Mouse (Mus musculus): ENCODE measurements around the gene Abr. TPM values are rescaled to one million over a fixed set of nuclear protein-coding genes. Genes with fewer than 3 reads are reported as not detected.

Gene Abr
- polyA plus RNA-seq, 1 experiment = 158 TPM

DNA sequence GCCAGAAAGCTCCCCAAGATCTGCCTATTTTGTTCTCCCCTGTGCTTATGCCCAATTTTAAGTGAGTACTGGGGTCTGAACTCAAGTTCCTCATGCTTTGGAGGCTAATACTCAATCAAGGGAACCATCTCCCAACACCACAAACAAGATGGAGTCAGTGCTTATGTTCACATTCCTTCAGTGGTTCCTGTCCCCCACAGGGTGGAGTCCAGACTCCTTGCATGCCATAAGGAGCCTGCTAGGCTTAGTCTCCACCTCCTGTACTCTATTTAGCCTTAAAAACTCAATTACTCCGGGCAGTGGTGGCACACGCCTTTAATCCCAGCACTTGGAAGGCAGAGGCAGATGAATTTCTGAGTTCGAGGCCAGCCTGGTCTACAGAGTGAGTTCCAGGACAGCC is 2.8 kb upstream of the Abr start:
- peaks cover 33% of the 10 kb centered on the region for H3K4me1 ChIP-seq (ENCODE audit: control insufficient read depth, insufficient read depth, low read length)
- no peak overlapping the region for H3K4me3 ChIP-seq (ENCODE audit: insufficient read depth, low read length)
- TF ChIP-seq CTCF (IDR thresholded peaks at IDR 0.05; ENCODE audit: low read depth, low read length) (no peak), POLR2A (IDR thresholded peaks at IDR 0.05; ENCODE audit: borderline replicate concordance, low read depth, low read length) (no peak)
- no peak overlapping the region for H3K27ac ChIP-seq (ENCODE audit: insufficient read depth, low read depth, low read length)

DNA sequence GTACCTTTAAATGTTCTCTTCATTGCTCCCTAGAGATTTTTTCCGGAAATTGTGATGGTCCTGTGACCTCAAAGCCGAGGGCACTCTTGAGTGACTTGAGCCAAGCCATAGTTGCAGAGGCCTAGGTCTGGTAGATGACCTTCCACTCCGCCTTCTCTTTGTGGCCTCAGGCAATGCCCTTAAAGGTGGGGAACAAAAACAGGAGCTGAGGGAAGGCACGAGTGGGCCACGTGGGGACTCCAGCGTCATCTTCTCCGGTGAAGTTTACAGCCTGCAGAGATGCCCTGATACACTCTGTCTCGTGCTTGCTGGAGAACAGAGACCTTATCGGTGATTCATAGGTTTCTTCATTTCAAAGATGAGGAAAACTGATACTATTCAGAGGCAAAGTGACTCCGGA is 2.0 kb upstream of the Abr start:
- Histone ChIP-seq H3K27ac (ENCODE audit: insufficient read depth, low read depth, low read length) (no peak overlapping the region), H3K4me1 (ENCODE audit: control insufficient read depth, insufficient read depth, low read length) (peaks cover 35% of the 10 kb centered on the region), H3K4me3 (ENCODE audit: insufficient read depth, low read length) (no peak overlapping the region)
- TF ChIP-seq POLR2A (IDR thresholded peaks at IDR 0.05; ENCODE audit: borderline replicate concordance, low read depth, low read length) (no peak), CTCF (IDR thresholded peaks at IDR 0.05; ENCODE audit: low read depth, low read length) (no peak)

- 0 out of 2 replicates have a peak, but pooled peaks have one; percentile 6 for TF ChIP-seq POLR2A (IDR thresholded peaks at IDR 0.05; ENCODE audit: borderline replicate concordance, low read depth, low read length)
- TF ChIP-seq CTCF (IDR thresholded peaks at IDR 0.05; ENCODE audit: low read depth, low read length) = no peak
- Histone ChIP-seq H3K4me3 (ENCODE audit: insufficient read depth, low read length) (peak overlapping the region; percentile 99), H3K4me1 (ENCODE audit: control insufficient read depth, insufficient read depth, low read length) (peaks cover 33% of the 10 kb centered on the region), H3K27ac (ENCODE audit: insufficient read depth, low read depth, low read length) (peak overlapping the region; percentile 67)
Measured at GRCm38 (mm10) chr11:76623206-76623961, 1.3 kb upstream of the Abr start.

DNA sequence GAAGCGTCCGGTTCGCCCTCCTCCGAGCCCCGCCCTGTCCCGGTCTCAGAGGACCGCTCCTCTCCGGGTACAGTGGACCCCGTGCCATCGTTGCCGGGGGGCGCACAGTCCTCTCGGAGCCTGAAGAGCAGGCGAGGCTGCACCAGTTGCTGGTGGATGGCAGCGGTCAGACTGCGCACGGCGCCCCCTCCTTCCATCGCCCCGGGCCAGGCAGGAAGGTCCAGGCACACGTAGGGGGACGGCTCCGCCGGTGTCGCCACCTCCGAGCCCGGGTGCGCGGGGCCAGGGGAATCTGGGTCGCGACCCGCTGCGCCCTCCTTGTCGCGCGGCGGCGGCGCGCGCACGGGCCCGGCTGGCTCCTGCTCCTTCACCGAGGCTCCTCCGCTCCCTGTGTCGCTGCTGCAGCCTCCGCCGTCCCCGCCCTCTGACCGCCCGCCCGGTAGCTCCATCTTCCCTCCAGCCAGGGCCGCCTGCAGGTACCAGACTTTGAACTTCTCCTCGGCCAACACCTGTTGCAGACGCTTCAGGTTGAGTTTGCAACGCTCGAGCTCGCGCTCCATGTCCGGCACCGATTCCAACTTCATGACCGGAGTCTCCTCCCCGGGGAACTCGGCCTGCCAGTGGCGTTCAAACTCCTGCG is 572 bp upstream of the Abr start:
- Histone ChIP-seq H3K27ac (ENCODE audit: insufficient read depth, low read depth, low read length) (peak overlapping the region; percentile 67), H3K4me1 (ENCODE audit: control insufficient read depth, insufficient read depth, low read length) (peaks cover 36% of the 10 kb centered on the region), H3K4me3 (ENCODE audit: insufficient read depth, low read length) (peak overlapping the region; percentile 99)
- TF ChIP-seq CTCF (IDR thresholded peaks at IDR 0.05; ENCODE audit: low read depth, low read length) (no peak), POLR2A (IDR thresholded peaks at IDR 0.05; ENCODE audit: borderline replicate concordance, low read depth, low read length) (no peak)

DNA sequence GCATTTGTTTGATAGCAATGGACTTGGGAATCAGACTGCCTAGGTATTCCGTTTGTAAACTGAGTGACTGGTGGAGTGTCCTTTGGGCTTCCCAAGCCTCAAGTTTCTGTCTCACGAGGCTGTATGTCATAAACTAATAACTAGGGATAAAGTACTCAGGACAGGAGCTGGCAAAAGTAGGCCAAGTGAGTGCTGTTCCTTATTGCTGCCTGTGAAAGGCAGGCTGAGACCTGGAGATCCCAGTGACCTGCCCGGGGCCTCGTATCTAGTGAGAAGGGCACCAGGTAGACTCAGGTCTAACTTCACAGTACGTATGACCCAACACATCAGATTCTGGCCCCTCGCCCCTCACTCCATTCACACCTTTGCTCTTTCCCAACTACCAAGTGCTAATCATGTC is 4.0 kb downstream of the Abr start:
- H3K4me1 ChIP-seq (ENCODE audit: control insufficient read depth, insufficient read depth, low read length) = peaks cover 58% of the 10 kb centered on the region
- TF ChIP-seq CTCF (IDR thresholded peaks at IDR 0.05; ENCODE audit: low read depth, low read length) (no peak), POLR2A (IDR thresholded peaks at IDR 0.05; ENCODE audit: borderline replicate concordance, low read depth, low read length) (no peak)
- no peak overlapping the region for H3K27ac ChIP-seq (ENCODE audit: insufficient read depth, low read depth, low read length)
- H3K4me3 ChIP-seq (ENCODE audit: insufficient read depth, low read length) = no peak overlapping the region

- no peak overlapping the region for H3K4me3 ChIP-seq (ENCODE audit: insufficient read depth, low read length)
- TF ChIP-seq CTCF (IDR thresholded peaks at IDR 0.05; ENCODE audit: low read depth, low read length) = no peak
- TF ChIP-seq POLR2A (IDR thresholded peaks at IDR 0.05; ENCODE audit: borderline replicate concordance, low read depth, low read length) = no peak
- peaks cover 64% of the 10 kb centered on the region for H3K4me1 ChIP-seq (ENCODE audit: control insufficient read depth, insufficient read depth, low read length)
- H3K27ac ChIP-seq (ENCODE audit: insufficient read depth, low read depth, low read length) = no peak overlapping the region
Measured at GRCm38 (mm10) chr11:76614246-76614645, 7.9 kb downstream of the Abr start.

- Histone ChIP-seq H3K4me3 (ENCODE audit: insufficient read depth, low read length) (peak overlapping the region; percentile 21), H3K4me1 (ENCODE audit: control insufficient read depth, insufficient read depth, low read length) (peaks cover 54% of the 10 kb centered on the region), H3K27ac (ENCODE audit: insufficient read depth, low read depth, low read length) (peak overlapping the region; percentile 13; the same call in 1 of the 2 replicates)
- TF ChIP-seq POLR2A (IDR thresholded peaks at IDR 0.05; ENCODE audit: borderline replicate concordance, low read depth, low read length) = no peak
- no peak for TF ChIP-seq CTCF (IDR thresholded peaks at IDR 0.05; ENCODE audit: low read depth, low read length)
Measured at GRCm38 (mm10) chr11:76612638-76613104, 9.4 kb downstream of the Abr start.

- Histone ChIP-seq H3K4me3 (ENCODE audit: insufficient read depth, low read length) (no peak overlapping the region), H3K4me1 (ENCODE audit: control insufficient read depth, insufficient read depth, low read length) (peaks cover 54% of the 10 kb centered on the region), H3K27ac (ENCODE audit: insufficient read depth, low read depth, low read length) (peak overlapping the region; percentile 47)
- TF ChIP-seq POLR2A (IDR thresholded peaks at IDR 0.05; ENCODE audit: borderline replicate concordance, low read depth, low read length) (no peak), CTCF (IDR thresholded peaks at IDR 0.05; ENCODE audit: low read depth, low read length) (no peak)
Measured at GRCm38 (mm10) chr11:76610948-76611347, 11.2 kb downstream of the Abr start.

DNA sequence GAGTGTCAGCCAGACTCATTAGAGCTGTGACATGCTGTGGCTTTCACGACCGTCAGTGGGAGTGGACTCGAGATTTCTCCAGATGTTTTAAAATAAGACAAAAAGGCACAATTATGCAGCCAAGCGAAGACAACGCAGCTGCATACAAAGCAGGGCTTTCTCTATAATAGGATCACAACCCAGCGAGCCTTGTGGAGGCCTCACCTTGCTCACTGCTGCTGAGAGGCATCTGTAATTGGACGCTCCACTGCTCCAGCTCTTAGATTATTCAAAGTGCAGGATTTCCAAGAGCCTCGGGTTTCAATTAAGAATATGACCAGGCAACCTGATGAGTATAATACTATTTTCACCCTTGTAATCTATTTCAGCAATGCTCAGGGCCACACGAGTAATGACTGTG is 15.6 kb downstream of the Abr start:
- no peak overlapping the region for H3K27ac ChIP-seq (ENCODE audit: insufficient read depth, low read depth, low read length)
- H3K4me1 ChIP-seq (ENCODE audit: control insufficient read depth, insufficient read depth, low read length) = peaks cover 36% of the 10 kb centered on the region

GRCm38 (mm10) chr11:76599219-76599618 is 22.9 kb downstream of the Abr start:
- Histone ChIP-seq H3K4me1 (ENCODE audit: control insufficient read depth, insufficient read depth, low read length) (peaks cover 41% of the 10 kb centered on the region), H3K4me3 (ENCODE audit: insufficient read depth, low read length) (no peak overlapping the region), H3K27ac (ENCODE audit: insufficient read depth, low read depth, low read length) (no peak overlapping the region)
- TF ChIP-seq CTCF (IDR thresholded peaks at IDR 0.05; ENCODE audit: low read depth, low read length) (no peak), POLR2A (IDR thresholded peaks at IDR 0.05; ENCODE audit: borderline replicate concordance, low read depth, low read length) (no peak)

More for the DNA sequence above, 15.6 kb downstream of the Abr start:
- TF ChIP-seq CTCF (IDR thresholded peaks at IDR 0.05; ENCODE audit: low read depth, low read length) = no peak
- TF ChIP-seq POLR2A (IDR thresholded peaks at IDR 0.05; ENCODE audit: borderline replicate concordance, low read depth, low read length) = no peak
- H3K4me3 ChIP-seq (ENCODE audit: insufficient read depth, low read length) = no peak overlapping the region

Data from bone marrow macrophage, adult 2 months (primary cell).